Mouse (Mus musculus): Measurements from ENCODE around the gene Fkbp11. TPM values are rescaled to one million over a fixed set of nuclear protein-coding genes. Genes with fewer than 3 reads are reported as not detected.
A peak's percentile ranks its signal among the peaks of the same experiment; 100 is the strongest.
"Not testable (repeated sequence)": the region's sequence is repeated elsewhere in the genome, so short reads cannot be mapped to it uniquely, and the experiment has no call there.

The Fkbp11 gene
- total RNA-seq (2015), result 0.40 TPM in 1 of 2 replicates, not detected in the other
- total RNA-seq (2017), result 0.33 and 1.4 TPM in 2 replicates

DNA sequence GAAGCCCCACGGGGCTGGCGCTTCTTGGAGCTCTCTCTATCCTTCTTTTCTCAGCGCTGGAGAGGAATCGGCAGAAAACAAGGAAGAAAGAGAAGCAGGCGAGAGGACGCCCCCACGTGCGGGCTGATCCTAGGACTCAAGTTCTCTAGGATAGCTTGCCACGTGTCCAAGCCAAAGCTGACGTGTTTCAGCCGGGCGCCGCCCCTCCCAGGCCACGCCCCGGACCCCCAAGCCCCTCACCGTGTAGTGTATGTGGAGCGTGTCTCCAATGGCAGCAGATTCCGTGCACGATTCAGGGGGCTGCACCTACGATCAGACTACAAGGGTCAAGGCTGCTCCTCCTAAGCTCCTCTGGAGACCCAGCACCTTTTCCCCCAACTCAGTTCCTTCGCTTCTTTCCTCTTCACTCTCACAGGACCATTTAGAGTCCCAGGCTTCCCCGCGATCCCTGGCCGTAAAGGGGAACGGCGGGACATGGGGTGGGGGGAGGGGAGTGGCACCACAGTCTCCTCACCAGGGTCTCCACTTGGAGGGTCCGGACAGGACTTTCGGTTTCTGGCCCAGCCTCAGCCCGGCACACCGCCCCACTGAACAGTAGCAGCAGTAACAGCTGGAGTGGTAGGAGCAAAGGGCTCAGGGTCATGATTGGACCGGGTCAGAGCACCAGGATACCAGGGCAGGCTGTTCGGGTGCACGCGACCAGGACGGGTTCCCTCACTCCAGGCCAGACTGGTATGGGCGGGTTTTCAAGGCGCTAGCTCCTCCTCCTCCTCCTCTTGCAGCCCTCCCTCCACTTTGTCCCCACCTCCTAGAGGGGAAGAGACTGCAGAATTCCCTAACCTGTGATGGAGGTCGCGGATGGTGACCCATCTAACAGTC lies at the start of gene Fkbp11:
TSS of gene Fkbp11 (minus strand) at position 756 of the 879 bp plus-strand sequence.
- ATAC-seq (ENCODE audit: poor library complexity, severe bottlenecking), result peak; percentile 71

DNA sequence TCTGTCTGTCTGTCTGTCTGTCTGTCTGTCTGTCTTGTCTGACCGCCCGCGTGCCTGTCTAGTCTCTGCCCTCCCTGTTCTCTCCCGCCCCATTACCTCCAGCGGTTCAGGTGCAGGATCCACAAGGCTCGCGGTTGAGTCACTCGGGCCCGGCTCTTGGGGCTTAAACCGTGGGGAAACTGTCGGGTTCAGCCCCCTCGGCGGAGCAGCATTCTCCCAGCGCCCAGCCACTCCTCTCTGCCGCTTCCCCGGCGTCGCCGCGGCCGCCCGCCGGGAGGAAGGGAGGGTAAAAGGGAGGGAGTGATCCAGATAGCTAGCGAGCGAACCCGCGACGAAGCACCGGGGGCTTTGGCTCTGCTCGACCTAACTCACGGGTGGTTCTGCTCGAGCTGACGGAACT lies 49.8 kb upstream of the Fkbp11 start, which contains the start of gene Wnt10b:
TSS of gene Wnt10b (minus strand) at position 389 of the 400 bp plus-strand sequence.
- ATAC-seq (ENCODE audit: poor library complexity, severe bottlenecking), result no peak

DNA sequence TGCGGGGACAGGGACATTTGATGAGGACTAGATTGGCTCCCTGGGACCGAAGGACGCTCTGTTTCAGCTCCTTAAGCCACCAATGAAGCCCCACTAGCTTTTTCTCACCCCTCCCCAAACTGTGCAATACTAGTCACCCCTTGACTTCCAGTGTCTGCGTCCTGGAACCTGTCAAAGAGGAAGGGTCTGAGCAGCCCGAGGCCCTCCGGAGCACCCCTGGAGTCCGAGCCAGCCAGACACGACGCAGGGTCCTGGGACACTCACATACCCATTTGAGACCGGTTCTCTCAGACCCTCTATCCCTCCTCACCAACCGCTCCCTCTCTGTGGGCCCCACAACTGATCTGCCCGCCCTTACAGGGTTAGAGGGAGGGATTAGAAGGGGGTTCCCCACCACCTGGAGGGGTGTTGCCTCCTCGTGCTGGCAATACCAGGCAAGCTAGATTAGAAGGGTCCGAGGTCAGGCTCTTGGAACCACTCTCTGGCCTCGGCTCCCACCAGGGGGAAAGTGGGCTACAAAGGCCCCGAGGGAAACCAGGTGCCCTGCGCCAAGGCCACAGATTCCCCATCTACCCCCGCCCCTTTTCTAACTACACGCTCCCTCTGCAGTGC lies 49.1 kb upstream of the Fkbp11 start:
- ATAC-seq (ENCODE audit: poor library complexity, severe bottlenecking), result no peak

DNA sequence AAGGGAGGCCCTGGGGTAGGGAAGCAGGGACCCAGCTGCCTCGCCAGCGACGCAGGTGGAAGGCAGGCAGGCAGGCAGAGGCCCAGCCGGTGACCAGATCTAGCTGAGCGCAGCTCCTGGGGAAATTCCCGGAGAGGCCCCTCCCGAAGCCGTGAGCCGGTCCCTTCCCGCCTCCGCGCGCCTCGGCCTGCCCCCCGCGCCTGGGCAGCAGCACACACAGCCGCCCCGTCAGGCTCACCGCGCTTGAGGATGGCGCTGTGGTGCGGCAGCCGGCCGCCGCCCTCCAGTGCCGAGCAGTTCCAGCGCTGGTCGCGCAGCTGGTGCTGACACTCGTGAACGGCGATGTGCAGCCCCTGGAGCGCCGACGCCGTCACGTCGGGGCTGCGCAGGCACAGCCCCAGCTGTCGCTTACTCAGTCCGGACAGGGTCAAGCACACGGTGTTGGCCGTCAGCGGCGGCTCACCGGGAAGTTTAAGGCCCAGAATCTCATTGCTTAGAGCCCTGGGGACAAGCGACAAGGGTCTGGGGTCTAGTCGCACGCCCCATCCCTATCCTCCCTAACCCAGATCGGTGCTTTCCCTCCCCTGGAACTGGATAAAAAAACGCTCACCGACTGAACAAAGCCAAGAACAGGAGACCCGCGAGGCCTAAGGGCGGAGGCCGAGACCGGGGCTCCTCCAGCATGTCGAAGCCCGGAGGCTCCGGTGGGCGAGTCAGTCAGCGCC lies 48.4 kb upstream of the Fkbp11 start:
- ATAC-seq (ENCODE audit: poor library complexity, severe bottlenecking), result no peak

DNA sequence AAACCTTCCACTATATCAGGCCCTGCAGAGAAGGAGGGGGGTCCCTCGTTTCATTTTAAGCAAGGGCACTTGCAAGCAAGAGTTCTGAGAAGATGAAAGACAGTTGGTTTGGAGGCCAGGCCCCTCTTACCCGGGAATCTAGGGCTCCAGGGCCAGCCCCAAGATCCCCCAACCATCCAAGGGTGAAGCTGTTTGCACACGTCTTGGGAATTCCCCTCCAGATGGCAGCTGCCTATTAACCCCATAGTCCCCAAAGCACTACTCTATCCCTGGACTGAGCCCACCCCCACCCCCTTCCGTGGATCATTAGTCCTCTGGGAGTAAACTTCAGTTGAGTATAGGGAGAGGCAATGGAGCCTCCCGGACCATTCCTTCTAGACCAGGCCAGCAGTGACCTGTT lies 47.5 kb upstream of the Fkbp11 start:
- ATAC-seq (ENCODE audit: poor library complexity, severe bottlenecking), result no peak

DNA sequence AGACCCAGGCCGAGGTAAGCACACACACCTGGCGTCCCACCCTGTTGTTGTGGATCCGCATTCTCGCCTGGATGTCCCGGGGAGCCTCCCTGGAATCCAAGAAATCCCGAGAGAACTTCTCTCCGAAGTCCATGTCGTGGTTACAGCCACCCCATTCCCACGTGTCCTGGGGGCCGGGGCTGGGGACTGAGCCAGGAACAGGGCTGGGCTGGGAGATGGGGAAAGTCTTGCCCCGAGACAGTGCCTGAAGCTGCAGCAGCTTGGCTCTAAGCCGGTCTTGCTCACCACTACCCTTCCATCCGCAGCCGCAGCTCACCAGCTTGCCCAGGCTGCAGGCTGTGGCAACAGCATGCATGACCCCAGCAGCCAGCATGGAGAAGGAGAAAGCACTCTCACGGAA lies 46.1 kb upstream of the Fkbp11 start:
- no peak for ATAC-seq (ENCODE audit: poor library complexity, severe bottlenecking)

DNA sequence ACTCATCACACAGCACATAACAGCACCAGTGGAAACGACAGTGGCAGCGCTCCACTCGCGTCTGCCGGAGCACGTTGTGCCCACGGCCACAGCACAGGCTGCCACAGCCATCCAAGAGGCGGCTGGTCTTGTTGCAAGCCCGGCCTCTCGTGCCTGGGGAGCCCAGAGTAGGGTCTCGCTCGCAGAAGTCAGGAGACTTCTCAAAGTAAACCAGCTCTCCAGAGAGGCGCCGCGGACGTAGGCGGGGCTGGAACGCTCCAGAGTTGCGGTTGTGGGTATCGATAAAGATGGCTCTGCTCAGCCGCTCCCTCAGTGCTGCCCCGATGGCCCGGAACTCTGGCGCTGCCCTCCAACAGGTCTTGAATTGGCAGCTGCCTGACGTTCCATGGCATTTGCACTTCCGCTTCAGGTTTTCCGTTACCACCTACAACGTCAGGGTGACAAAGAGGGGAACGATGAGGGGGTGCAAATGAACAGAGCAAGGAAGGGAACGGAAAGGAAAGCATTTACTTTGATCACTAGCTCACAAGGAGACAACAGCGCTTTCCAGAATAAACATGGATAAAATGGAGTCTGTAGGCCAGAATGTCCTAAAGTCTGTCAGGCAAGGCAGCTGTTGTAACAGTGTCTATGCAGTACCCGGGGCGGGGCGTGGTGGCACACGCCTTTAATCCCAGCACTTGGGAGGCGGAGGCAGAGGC lies 44.7 kb upstream of the Fkbp11 start:
- peak; percentile 87 for ATAC-seq (ENCODE audit: poor library complexity, severe bottlenecking)

DNA sequence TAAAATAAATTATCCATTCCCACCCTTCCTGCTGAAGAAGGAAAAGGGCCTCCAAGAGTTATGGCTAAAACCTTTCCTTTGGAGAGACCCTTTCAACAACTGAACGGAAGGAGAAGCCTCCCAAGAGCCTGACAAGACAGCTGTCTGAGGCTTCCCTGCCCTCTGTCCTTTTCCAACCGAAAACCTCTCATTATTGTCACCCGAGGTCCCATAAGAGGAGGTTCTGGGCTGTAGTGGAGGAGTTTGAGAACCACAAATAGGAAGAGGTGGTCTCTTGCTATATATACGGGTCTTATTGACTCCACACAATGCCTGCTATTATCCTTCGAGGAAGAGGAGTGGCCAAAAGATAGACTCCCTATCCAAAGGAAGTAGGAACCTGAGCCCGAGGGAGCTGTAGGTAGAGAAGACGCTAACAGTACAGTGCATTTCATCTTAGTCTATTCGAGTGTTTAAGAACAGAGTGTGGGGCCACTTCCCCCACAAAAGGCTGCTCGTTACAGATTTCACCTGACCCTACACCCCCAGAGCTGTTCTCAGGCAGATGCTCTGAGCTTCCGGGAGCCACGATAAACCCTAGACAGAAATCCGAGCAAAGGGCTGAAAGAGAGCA lies 43.9 kb upstream of the Fkbp11 start:
- ATAC-seq (ENCODE audit: poor library complexity, severe bottlenecking), result peak; percentile 19

DNA sequence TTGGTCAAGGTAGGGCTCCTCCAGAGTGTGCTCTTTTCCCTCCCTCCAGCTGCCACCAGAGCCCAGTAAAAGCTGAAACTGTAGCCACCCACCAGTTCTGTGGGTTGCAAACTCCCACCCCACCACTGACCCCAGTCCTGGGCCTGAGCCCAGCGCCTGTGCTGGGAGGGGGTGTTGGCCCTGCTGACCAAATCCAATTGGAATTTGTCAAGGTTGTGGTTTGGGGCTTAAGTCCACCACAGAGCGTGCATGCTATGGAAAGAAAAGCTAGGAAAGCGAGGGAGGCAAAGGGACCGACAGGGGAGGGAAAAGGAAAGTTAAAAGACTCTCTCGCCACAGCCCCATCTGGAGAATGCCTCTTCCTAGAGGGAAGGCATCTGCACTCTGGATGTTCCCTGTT lies 40.3 kb upstream of the Fkbp11 start:
- ATAC-seq (ENCODE audit: poor library complexity, severe bottlenecking), result no peak

DNA sequence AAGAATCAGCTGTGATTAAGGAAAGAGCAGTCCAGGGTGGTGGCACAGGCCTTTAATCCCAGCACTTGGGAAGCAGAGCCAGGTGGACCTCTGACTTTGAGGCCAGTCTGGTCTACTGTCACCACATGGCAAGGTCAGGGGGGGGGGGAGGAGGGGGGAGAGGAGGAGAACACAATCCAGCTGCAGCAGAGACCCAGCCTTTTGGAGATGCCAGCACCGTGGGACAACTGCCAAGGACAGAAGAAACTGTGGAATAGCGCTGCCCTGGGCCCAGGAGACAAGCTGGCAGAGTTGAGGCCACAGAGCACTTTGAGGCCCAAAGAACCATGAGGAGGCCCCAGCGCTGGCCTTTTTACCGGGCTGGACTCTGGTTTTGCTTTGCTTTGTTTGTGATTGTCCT lies 37.9 kb upstream of the Fkbp11 start:
- no peak for ATAC-seq (ENCODE audit: poor library complexity, severe bottlenecking)

DNA sequence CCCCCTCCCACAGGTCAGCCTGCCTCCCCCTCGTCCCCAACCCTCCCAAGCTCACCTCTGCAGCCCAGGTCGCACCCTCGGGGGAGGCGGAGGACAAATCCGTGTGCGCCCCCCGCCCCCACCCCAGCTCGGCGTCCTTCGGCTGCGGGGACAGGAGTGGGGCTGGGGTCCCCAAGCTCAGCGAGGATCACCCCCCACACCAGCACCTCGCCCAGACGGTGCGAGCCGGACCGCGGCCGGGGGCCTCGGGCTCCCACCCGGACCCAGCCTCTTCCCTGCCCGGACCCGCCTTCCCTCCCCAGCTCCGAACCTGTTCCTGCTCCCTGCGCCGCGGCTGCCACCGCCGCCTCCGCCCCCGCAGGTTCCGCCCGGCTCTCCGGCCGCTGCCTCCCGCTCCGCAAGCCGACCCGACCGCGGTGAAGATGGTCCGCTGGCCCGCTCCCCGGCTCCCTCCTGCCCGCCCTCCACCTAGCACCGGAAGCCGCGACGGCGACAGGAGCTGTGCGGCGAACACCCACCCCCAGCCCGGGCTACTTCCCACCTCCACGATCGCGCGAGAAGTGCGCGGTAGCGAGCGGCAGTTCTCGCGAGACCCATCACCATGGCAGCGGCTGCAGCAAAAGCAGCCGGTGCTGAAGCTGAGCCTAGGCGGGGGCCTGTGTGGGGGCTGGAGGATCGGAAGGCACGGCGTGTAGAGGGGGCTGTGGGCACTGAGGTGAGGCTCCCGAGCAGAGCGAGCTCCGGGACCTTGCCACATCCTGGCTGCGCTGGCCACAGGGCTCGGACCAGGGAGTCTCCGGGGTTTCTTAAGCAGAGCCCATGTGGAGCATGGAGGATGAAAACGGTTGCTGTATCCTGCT lies 34.9 kb upstream of the Fkbp11 start, which contains the start of gene Arf3:
TSS of gene Arf3 (minus strand) at position 545 of the 860 bp plus-strand sequence.
- ATAC-seq (ENCODE audit: poor library complexity, severe bottlenecking), result peak; percentile 95

DNA sequence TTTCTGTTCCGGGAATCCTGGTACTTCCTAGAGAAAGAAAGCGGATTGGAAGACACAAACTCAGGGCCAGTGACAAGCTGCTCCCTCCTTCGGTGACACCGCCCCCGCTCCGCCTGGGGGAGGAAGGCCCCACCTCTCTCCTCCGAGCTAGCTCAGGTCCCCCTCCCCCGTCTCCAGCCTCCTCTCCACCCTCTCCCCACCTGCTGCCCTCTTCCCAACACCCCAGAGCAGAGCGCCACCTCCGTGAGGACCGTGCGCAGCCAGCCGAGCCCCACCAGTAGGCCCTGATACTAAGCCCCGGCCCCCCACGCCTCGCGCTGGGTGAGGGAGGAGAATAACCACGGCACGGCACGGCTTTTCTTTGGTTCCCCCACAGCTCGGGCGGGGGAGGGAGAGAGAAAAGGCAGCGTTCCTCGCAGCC lies 34.2 kb upstream of the Fkbp11 start:
- peak; percentile 50 for ATAC-seq (ENCODE audit: poor library complexity, severe bottlenecking)

DNA sequence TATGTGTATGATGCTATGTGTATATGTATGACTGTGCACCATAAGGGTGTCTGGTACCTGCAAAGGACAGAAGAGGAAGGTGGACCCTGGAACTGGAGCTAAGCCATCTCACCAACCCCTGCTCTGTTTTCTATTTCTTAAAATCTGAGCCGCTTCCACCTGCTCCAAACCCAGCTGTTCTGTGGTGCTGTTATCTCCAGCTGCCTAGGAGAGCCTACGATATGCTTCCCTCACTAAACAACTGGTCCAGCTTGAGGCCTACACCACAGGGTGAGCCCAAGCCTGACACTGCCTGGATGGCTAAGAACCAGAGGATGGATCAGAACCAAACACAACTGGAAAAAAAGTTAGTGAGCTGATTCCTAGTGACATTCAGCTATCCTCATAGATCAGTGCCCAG lies 26.1 kb upstream of the Fkbp11 start:
- no peak for ATAC-seq (ENCODE audit: poor library complexity, severe bottlenecking)

DNA sequence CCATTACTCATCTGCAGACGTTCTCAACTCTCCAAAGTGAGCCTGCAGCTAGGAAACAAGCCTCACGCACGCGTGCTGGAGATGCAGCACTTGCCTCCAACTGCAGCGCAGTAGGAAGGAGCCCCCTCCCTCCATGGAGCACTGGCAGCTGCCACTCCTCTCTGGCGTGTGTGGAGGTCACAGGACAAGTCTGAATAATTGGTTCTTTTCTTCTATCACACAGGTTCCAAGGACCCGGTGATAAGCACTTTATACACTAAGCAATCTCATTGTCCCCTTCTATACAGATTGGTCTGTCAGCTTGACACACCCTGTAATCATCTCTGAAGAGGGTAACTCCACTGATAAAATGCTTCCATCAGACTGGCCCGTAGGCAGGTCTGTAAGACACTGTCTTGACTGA lies 25.0 kb upstream of the Fkbp11 start:
- no peak for ATAC-seq (ENCODE audit: poor library complexity, severe bottlenecking)

DNA sequence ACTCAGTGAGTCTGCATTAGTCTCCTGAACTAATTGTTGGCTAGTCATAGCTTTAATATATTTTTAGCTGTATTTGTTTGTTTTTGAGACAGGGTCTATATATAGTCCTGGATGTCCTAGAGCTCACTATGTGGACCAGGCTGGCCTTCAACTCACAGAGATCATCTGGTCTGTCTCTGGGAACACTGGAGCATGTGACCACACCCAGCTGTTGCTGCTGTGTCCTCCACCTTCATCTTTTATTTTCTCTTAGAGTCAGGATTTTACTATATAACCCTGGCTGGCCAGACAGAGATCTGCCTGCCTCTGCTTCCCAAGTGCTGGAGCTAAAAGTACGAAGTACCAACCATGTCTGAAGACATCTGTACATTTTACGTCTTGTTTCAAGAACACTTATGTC lies 21.1 kb upstream of the Fkbp11 start:
- no peak for ATAC-seq (ENCODE audit: poor library complexity, severe bottlenecking)

DNA sequence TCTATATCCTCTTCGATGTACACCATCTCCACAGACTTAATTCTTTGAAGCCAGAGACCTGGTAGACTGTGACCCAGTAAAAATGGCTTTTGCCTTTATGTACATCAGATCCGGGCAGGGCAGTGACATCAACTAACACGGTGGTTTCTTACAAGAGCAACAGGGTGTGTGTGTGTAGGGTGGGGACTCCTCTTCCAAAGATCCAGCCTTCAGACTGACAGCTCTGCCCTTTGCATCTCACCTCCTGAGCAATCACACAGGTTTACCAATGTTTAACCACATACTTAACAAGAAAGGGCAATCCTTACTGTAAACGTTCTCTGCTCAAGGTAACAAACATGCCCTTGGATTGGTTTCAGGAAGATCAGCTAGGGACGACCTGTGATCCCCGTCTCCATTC lies 19.3 kb upstream of the Fkbp11 start:
- ATAC-seq (ENCODE audit: poor library complexity, severe bottlenecking), result no peak

DNA sequence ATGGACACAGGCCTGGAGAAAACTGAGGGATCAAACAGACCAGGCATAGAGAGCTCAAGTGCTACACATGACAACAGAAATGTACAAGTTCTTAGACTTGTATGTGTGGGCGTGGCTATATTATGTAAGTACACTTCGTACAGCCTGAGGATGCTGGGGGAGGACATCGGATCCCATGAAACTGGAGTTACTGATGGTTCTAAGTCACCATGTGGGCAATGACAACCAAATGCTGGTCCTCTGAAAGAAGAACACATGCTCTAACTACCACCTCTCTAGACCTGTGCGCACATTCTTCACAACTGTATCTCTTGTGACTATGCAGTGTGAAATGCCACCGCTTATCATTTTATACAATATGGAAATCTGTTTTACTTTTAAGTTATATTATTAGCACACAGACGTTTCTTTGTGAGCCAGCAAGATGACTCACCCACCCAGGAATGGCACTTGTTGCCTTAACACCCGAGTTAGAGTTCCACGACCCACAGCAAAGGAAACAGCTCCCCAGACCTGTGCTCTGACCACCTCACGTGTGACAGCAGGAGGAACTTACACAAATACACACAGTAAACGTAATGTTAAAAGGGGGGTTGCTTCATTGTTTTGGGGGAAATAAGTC lies 18.5 kb upstream of the Fkbp11 start:
- ATAC-seq (ENCODE audit: poor library complexity, severe bottlenecking), result no peak

DNA sequence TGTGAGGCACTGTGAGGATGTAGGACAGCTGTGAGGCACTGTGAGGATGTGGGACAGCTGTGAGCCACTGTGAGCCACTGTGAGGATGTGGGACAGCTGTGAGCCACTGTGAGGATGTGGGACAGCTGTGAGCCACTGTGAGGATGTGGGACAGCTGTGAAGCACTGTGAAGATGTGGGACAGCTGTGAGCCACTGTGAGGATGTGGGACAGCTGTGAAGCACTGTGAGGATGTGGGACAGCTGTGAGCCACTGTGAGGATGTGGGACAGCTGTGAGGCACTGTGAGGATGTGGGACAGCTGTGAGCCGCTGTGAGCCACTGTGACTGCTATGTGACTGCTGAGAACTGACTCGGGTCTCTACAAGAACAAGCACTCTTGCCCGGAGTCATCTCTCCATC lies 15.9 kb upstream of the Fkbp11 start:
- ATAC-seq (ENCODE audit: poor library complexity, severe bottlenecking), result not testable (repeated sequence)
